Mouse (Mus musculus) embryonic fibroblast, embryonic 13.5 days (primary cell): Measurements from ENCODE around the gene Tmem145. TPM values are rescaled to one million over a fixed set of nuclear protein-coding genes. Genes with fewer than 3 reads are reported as not detected.

Source experiments
- H3K27ac ChIP-seq: 2 replicates; pipeline ENCODE4 v1.5.1; 2012; ENCODE audit warnings: low read length, control low read depth, inconsistent platforms; ENCODE audit not compliant: insufficient read depth
- H3K4me1 ChIP-seq: 2 replicates; pipeline ENCODE4 v1.6.1; 2011; ENCODE audit warnings: low read length; ENCODE audit not compliant: control insufficient read depth, insufficient read depth
- H3K4me3 ChIP-seq: 2 replicates; pipeline ENCODE4 v1.5.1; 2011; ENCODE audit warnings: mild to moderate bottlenecking, control low read depth, low read length; ENCODE audit not compliant: insufficient read depth
- CTCF ChIP-seq: IDR thresholded peaks from 2 replicates; pipeline ENCODE4 v1.5.1; 2011; ENCODE audit warnings: mild to moderate bottlenecking, control low read depth, low read length, moderate library complexity, borderline replicate concordance; ENCODE audit not compliant: insufficient read depth
- POLR2A ChIP-seq: IDR thresholded peaks from 2 replicates; pipeline ENCODE4 v1.6.1; 2011; ENCODE audit warnings: low read depth, mild to moderate bottlenecking, control low read depth, low read length, moderate library complexity
- polyA plus RNA-seq: library from polyadenylated mRNA; stranded (reverse); fragments of >200 nt; gene quantifications from 2 replicates; pipeline ENCODE4 v1.2.4, GENCODE M21; 2011; ENCODE audit warnings: low read depth; ENCODE audit not compliant: missing spikeins, insufficient read length

Tmem145 gene
- polyA plus RNA-seq, 1 experiment: not detected

- Histone ChIP-seq H3K4me3 (peak overlapping the region; percentile 95), H3K4me1 (peaks cover 16% of the 10 kb centered on the region; the same call in 1 of the 2 replicates), H3K27ac (0 out of 2 replicates have a peak overlapping the region, but pooled peaks have one; percentile 70)
- TF ChIP-seq POLR2A (no peak), CTCF (no peak)
Measured at GRCm38 (mm10) chr7:25284171-25284570, 21.7 kb upstream of the Tmem145 start.

GRCm38 (mm10) chr7:25284766-25285165, 21.1 kb upstream of the Tmem145 start:
- Histone ChIP-seq H3K4me1 (peaks cover 16% of the 10 kb centered on the region; the same call in 1 of the 2 replicates), H3K4me3 (peak overlapping the region; percentile 95; the same call in 1 of the 2 replicates), H3K27ac (no peak overlapping the region)
- TF ChIP-seq POLR2A (no peak), CTCF (no peak)

GRCm38 (mm10) chr7:25285511-25286238, 20.2 kb upstream of the Tmem145 start:
- no peak overlapping the region for H3K27ac ChIP-seq
- TF ChIP-seq CTCF (no peak), POLR2A (no peak)
- peaks cover 15% of the 10 kb centered on the region; the same call in 1 of the 2 replicates for H3K4me1 ChIP-seq
- H3K4me3 ChIP-seq: no peak overlapping the region

GRCm38 (mm10) chr7:25286989-25287388, 18.9 kb upstream of the Tmem145 start:
- TF ChIP-seq CTCF (no peak), POLR2A (no peak)
- Histone ChIP-seq H3K4me3 (no peak overlapping the region), H3K4me1 (peaks cover 5% of the 10 kb centered on the region; the same call in 1 of the 2 replicates), H3K27ac (no peak overlapping the region)

- TF ChIP-seq POLR2A: no peak
- no peak for TF ChIP-seq CTCF
- Histone ChIP-seq H3K4me3 (no peak overlapping the region), H3K4me1 (peaks cover 5% of the 10 kb centered on the region; the same call in 1 of the 2 replicates), H3K27ac (no peak overlapping the region)
Measured at GRCm38 (mm10) chr7:25288011-25288410, 17.9 kb upstream of the Tmem145 start.

- H3K4me3 ChIP-seq: no peak overlapping the region
- H3K27ac ChIP-seq: no peak overlapping the region
- TF ChIP-seq CTCF (no peak), POLR2A (no peak)
- peaks cover 5% of the 10 kb centered on the region; the same call in 1 of the 2 replicates for H3K4me1 ChIP-seq
Measured at GRCm38 (mm10) chr7:25288721-25289120, 17.2 kb upstream of the Tmem145 start.

GRCm38 (mm10) chr7:25289925-25290324, 16.0 kb upstream of the Tmem145 start:
- no peaks in the 10 kb centered on the region for H3K4me1 ChIP-seq
- H3K27ac ChIP-seq: no peak overlapping the region
- no peak overlapping the region for H3K4me3 ChIP-seq
- TF ChIP-seq CTCF (no peak), POLR2A (no peak)

- no peak overlapping the region for H3K27ac ChIP-seq
Measured at GRCm38 (mm10) chr7:25290463-25290862, 15.4 kb upstream of the Tmem145 start.

GRCm38 (mm10) chr7:25290911-25291310, 15.0 kb upstream of the Tmem145 start:
- no peak overlapping the region for H3K4me3 ChIP-seq
- no peak for TF ChIP-seq CTCF
- TF ChIP-seq POLR2A: no peak
- no peak overlapping the region for H3K27ac ChIP-seq
- no peaks in the 10 kb centered on the region for H3K4me1 ChIP-seq

More at GRCm38 (mm10) chr7:25290463-25290862, 15.4 kb upstream of the Tmem145 start:
- TF ChIP-seq CTCF: no peak
- TF ChIP-seq POLR2A: no peak
- Histone ChIP-seq H3K4me3 (no peak overlapping the region), H3K4me1 (no peaks in the 10 kb centered on the region)

GRCm38 (mm10) chr7:25292107-25292506, 13.8 kb upstream of the Tmem145 start:
- no peak overlapping the region for H3K4me3 ChIP-seq
- TF ChIP-seq POLR2A: no peak
- no peak for TF ChIP-seq CTCF
- H3K27ac ChIP-seq: no peak overlapping the region
- H3K4me1 ChIP-seq: no peaks in the 10 kb centered on the region
